Mouse (Mus musculus): ENCODE measurements at regions not wholly inside any gene's neighbourhood (a gene's known extent, or its start where the extent isn't known, plus 50 kb on each side); places are given as distances from the start of the nearest gene placed in this dataset.

DNA sequence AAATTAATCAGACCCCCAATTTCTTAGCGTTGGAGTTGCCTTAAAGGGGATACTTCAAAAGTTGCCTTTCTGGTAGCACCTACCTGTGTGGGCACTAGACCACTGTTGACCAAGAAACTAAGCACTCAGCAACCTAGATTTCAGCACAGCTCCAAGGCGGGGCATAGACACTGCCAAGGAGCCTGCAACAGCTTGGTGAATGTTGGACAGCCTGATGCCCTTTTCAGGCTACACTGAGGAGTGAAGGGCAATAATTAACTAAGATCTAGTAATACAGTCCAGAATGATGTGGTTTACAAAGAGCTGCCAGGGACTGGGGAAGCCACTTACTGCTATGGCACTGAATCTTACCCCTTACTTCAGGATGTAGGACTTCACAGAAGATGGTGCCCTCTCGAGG is 304.9 kb downstream of the Satb1 start:
- no peak for DNase-seq (ENCODE audit: low spot score)

DNA sequence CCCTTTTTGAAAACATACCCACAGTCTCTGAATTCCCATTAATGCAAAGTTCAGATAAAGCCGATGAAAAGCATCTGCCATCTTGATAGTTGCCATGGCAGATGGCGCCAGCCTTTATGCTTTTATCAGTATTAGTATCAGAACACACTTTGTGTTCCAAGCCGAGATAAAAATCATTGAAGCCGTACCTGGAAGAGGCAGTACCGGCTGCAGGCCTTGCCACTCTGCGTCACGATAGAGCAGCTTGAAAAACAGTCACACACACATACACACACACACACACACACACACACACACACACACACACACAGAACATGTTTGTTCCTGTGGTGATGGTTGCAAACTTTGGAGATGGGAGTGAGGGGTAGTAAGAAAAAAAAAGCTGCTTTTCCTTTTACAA is 306.2 kb downstream of the Satb1 start:
- DNase-seq (ENCODE audit: low spot score) = no peak

DNA sequence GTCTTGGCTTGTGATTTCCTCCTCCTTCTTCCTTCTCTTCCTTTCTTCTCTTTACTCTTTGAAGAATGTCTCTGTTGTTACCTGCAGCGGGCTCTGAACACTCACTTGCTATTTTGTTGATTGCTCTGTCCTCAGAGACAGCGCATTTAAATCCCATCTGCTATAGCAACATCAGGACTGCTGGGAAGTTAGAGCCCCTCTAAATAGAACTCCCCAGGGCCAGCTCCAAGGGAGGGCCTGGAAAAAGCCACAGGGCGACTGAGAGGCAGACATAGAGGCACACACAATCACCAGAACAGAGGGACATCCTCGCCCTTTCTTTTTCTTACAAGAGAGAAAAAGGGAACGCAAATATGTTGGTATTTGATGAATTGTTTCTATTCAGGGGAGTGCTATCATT is 306.6 kb downstream of the Satb1 start:
- DNase-seq (ENCODE audit: low spot score) = no peak

DNA sequence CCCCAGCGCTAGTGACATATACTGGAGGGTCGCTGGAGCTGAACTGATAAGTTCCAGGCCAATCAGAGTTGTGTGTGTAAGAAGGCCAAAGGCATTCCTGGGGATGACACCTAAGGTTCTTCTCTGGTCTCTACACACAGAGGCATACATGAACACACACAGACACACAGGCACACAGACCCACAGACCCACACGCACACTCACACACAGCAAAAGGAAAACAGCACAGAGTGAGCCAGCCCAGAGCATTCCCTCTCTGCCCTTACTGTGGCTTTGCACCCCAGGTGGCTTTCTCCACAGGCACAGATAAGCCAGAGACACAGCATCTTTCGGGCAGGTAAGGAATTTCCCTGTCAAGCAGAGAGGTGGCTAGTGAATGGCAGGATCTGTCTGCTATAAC is 307.1 kb downstream of the Satb1 start:
- DNase-seq (ENCODE audit: low spot score) = no peak

DNA sequence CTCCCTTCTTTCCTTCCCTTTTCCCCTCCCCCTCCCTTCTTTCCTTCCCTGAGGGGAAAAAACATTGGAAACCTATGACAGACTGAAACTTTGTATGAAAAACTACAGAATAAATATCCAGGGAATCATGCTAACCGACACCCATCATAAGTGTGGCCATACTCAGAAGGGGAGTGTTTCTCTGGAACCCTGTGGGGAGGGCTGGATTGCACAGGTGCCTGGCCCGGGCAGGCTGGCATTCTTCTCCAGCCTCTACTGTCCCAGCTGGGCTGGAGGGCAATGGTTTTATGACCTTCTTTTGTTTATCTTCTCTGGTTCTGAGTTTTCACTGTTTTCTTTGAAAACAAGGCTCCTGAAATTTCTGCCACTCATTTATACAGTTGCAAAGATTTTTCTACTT is 307.9 kb downstream of the Satb1 start:
- no peak for DNase-seq (ENCODE audit: low spot score)

DNA sequence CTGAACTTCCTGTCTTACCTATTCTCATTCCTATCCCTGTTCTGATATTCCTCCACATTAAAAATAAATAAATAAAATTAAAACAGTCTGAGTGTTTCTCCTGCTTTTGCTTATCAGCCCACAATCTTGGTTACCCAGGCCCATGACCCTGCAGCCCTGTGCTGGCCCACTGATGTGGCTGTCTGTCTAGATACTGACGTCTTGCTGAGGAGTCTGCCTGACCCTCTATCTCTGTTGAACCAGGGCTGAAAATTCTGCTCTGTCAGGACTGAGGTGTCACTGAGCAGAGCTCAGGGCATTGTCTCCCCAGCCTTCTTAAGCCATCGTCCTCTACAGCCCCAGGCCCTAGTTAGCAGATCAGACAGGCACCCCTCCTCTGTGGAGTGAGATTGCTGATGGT is 321.2 kb downstream of the Satb1 start:
- DNase-seq (ENCODE audit: low spot score) = no peak

DNA sequence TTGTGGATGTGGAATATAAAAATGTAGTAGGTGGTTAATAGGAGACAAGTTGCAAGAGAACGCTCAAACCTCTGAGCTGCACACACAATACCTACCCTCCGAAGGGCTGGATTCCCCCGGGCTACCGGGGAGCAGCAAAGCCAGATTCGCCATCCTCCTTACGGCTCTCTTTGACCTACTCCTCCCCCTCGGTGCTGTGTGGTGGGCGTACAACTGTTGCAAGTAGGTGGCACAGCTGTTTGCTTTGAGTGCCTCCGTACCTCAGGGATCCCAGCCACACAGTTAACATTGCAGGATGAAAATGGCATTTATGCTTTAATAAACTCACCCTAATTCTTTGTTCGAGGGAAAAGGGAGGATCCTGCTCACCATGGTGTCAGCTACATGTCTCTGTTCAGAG is 321.6 kb upstream of the Tbc1d5 start:
- DNase-seq (ENCODE audit: low spot score) = no peak

DNA sequence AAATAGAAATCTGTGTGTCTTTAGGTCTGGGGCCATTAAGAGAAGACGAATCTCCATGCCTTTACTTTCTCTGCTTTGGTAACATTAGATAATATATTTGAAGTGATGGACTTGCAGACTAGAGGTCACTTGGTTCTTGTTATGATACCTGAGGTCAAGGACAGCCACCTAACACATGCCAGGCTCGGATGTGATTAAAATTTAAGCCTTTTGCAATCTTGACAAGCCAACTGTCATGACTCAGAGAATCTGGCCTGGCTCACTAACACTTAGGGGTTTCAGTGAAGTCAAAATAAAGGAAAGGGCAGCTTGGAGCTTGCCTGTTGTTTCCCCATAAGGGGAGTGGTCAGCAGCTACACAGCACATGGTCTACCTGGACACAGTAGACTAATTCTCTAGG is 320.4 kb upstream of the Tbc1d5 start:
- DNase-seq (ENCODE audit: low spot score) = no peak

DNA sequence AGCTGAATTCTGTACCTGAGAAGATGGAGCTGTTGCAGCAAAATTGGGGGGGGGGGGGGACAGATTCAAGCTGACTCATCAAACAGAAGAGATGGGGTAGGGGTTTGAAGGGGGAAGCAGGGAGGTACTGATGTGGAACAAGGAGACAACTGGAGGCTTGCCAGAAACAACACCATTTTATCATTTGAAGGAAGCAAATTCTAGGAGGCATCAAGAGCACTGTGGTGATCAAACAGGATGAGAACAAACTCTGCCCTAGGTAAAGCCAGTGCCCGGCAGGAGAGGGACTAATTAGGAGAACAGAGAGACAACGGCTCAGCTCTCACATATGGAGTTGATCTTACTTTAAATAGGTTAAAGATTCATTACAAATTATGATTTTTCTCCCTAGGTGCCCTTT is 315.9 kb upstream of the Tbc1d5 start:
- DNase-seq (ENCODE audit: low spot score) = no peak

- DNase-seq (ENCODE audit: low spot score) = no peak
Measured at GRCm38 (mm10) chr17:51489386-51489785, 310.2 kb upstream of the Tbc1d5 start.

DNA sequence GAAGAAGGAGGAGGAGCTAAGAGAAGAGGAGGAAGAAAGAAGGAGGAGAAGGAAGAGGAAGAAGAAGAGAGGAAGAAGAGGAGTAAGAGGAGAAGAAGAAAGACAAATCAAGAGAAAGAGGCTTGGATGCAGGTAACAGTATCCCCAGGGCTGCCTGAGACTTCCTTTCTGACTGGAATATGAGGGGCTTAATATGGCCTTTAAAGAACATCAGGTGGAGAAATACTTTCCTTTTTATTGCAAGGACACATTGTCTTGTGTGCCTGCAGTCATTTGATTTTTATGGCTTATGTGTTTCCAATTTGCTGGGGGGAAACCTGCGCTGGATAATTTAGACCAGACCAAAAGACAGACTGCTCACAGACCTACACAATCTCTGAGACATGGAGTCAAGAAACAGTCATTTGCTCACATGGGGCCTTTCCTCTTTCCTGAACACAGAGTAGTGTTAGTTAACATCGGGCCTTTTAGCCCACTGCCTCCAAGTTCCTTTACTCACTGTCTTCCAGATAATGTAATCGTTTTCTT is 308.8 kb upstream of the Tbc1d5 start:
- DNase-seq (ENCODE audit: low spot score) = no peak

DNA sequence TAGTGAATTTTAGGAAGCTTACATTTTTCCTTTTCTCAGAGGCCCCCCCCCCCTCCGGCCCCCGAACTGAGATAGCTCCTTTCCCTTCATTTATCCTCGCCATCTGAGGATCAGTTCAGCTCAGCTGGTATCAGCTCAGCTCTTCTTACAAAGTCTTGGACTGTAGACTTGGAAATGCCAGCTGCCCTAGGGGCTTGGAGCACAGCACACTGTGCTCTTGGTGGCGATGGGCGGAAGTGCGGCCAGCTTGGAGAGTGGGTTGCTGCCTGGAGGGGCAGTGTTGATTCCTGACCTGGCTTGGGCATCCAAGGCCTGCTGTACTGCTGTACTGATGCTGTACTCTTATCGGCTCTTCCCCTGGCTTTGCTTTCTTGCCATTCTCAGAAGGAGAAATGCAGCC is 298.7 kb upstream of the Tbc1d5 start:
- DNase-seq (ENCODE audit: low spot score) = no peak

DNA sequence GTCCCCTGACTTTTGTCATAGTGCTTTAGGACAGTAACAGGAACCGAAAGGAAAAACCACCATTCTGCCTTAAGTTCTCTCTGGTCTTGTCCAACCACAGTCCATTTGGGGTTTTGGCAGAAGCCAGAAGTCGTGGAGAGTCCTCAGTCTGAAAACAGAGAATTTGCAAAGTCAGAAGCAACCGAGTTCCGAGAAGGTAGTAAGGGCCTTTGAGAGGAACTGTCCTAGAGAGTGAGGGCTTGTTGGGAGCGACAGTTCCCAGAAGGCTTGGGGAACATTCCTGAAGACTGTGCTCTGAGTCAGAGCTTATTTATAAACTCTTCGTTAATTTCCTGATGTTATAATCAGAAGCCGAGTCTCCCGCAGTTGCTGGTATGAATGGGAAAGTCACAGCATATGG is 298.3 kb upstream of the Tbc1d5 start:
- DNase-seq (ENCODE audit: low spot score) = no peak

DNA sequence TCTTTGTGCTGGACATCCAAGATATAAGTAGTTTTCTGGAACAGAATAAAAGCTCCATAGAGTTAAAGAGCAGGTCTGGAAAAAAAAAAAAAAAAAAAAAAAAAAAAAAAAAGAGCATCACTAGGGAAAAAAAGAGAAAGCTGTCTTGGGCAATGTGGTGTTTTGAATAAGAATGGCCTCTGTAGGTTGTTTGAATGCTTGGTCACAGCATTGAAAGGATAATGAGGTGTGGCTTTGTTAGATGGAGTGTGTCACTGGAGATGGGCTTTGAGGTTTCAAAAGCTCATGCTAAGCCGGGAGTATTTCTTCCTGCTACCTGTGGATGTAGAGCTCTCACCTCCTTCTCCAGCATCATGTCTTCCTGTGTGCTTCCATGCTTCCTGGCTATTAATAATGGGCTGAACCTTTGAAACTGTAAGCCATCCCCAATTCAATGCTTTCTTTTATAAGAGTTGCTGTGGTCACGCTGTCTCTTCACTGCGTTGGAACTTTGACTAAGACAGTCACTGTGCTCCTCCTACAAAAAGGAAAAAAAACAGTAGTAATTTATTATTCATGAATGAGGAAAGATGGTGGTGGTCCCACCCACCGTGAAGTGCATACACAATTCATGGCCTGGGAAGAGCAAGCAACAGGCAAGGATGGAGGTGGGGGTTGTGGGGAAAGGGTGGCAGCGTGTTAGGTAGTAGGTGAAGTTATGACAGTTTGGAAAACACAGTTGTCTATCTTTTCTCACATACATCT is 283.2 kb upstream of the Tbc1d5 start:
- DNase-seq (ENCODE audit: low spot score) = no peak

DNA sequence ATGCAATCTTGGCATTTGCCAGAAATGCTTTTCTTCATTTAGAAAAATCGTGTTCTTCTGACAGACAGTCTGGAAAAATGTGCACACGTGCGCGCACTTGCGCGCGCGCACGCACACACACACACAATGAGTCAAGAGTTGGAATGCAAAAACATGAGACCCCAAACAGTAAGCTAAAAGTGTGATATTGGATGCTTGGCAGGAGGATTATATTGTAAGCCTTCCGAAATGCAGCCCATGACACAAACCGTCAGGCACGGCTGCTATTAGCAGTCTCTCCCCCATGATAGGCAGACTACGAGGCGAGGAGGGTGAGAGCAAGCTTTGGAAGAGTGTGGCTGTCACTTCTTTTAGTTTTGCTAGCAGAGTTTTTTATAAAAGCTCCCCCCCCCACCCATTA is 282.1 kb upstream of the Tbc1d5 start:
- no peak for DNase-seq (ENCODE audit: low spot score)

- no peak for DNase-seq (ENCODE audit: low spot score)
Measured at GRCm38 (mm10) chr17:51459119-51459518, 280.0 kb upstream of the Tbc1d5 start.

GRCm38 (mm10) chr17:51415746-51416145 is 236.6 kb upstream of the Tbc1d5 start:
- DNase-seq (ENCODE audit: low spot score) = no peak

DNA sequence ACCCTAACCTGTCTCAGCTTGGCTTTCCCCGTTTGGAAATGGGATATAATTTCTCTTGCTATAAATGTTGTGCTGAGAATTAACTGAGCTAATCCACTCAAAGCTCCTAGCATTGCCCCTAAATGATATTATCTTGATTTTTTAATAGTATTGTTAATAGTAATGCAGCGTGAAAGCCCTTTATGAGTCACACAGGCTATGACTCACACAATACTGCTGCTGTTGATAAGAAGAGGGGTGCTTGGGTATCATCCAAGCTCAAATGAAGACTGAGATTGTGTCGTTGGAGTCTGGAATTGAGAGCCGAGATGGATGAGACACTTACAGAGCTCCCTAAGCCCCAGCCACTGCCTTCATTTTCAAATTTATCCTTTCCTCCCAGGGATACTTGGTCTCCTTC is 235.2 kb upstream of the Tbc1d5 start:
- no peak for DNase-seq (ENCODE audit: low spot score)

- DNase-seq (ENCODE audit: low spot score) = no peak
Measured at GRCm38 (mm10) chr17:51413741-51414140, 234.6 kb upstream of the Tbc1d5 start.

GRCm38 (mm10) chr17:51411545-51412094 is 232.5 kb upstream of the Tbc1d5 start:
- DNase-seq (ENCODE audit: low spot score) = no peak

DNA sequence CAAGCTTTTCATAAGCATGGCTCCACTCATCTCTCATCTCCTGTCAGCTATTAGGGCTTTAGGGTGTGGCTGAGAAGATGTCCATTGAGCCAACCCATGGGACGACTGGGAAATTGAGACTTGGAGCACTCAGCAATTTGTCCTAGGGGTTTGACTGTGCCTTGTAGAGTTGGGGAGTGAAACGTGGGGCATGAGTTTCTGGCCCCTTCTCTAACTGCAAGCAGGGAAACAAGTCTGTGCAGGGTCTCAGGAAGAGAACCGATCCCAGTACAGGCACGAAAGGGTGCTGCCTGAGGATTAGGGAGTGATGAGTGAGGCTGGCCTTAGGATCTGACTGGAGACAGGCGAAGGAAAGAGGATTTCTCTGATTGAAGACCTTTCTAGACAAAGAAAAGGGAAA is 229.7 kb upstream of the Tbc1d5 start:
- DNase-seq (ENCODE audit: low spot score) = no peak

GRCm38 (mm10) chr17:51408367-51408766 is 229.2 kb upstream of the Tbc1d5 start:
- DNase-seq (ENCODE audit: low spot score) = no peak

DNA sequence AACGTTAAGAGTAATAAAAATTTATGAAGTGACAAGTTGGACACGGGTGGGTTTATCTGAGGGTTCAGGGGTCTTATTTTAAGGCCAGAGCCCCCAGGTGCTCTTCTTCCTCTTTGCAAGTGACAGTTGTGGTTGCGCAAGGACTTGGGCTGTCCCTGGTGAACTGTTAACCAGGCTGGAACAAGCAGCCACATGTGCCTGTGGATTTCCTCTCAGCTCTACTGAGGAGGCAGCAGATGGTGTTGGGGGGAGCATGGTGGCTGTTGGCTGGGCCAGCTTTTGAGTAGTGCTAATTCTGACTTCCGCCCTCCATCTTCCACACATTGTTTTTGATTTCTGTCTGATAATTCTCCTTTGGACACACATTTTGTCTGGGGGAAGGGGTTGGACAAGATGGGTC is 227.9 kb upstream of the Tbc1d5 start:
- no peak for DNase-seq (ENCODE audit: low spot score)

DNA sequence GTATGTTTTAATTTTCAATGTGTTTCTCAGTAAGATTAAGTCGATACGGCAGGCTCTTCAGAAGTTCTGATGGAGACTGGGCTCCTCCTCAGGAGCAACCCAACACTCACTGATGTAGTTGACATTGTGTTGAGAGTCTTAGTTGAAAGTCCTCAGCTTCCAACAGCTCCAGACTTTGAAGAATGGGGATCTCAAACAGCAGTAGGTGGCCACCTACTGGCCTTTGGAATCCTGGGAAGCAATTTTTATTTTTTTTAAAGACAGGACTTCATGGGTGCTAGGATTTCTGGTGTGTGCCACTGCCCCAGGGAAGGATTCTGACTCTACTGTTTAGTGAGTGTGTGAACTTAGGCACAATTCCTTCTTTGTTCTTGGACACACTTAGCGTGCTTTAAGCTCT is 225.9 kb upstream of the Tbc1d5 start:
- DNase-seq (ENCODE audit: low spot score) = no peak
